Mouse (Mus musculus): ENCODE measurements around the gene Nipal1. TPM values are rescaled to one million over a fixed set of nuclear protein-coding genes. Genes with fewer than 3 reads are reported as not detected.

Gene Nipal1
- total RNA-seq, 2 experiments from 2014 or later = 6.0 to 14.8 TPM

Other genes starting within 250 kb of the Nipal1 start
- gene Corin, start 143.3 kb upstream of the Nipal1 start, total RNA-seq (2021) = under 1 TPM; 0.18 to 0.45 TPM
- 10 to 100 TPM; 13.4 to 18.1 TPM for gene Nfxl1, start 88.1 kb upstream of the Nipal1 start, total RNA-seq (2021)
- gene Zar1, start 66.5 kb upstream of the Nipal1 start, total RNA-seq (2021) = under 1 TPM in 1 of 2 experiments, not detected in 1; 0.21 TPM
- gene Gm5868, start 60.2 kb upstream of the Nipal1 start, total RNA-seq (2021) = 1 to 10 TPM; 1.4 to 2.8 TPM
- gene Cnga1, start 3.5 kb upstream of the Nipal1 start, total RNA-seq (2021) = under 1 TPM in 1 of 2 experiments, not detected in 1; 0.15 TPM
- under 1 TPM; 0.58 to 0.66 TPM for gene Txk, start 105.0 kb downstream of the Nipal1 start, total RNA-seq (2021)
- gene Tec, start 220.7 kb downstream of the Nipal1 start, total RNA-seq (2021) = 1 to 10 TPM; 3.5 to 4.9 TPM

Measured in adrenal gland, postnatal 10 days (tissue).